ENCODE assay signal across 8 mouse cellular contexts in the genomic region with DNA sequence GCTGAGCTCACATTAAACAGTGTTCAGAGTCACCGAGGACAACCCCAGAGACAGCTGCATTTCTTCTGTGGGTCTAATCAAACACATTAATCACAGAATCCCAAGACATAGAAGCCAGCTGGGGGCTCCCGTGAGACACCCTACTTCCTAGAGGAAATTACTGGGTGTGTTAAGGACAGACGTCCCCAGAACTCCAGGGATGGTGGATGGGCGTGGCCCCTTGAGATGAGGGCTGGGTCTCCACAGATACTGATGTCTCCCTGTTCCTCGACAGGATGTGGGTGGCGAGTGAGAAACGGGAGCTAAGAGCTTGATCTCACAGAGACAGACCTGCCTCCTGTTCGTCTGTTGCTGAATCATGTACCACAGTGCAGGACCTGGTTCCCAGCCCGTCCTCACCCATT. TPM values are rescaled to one million over a fixed set of nuclear protein-coding genes. Genes with fewer than 3 reads are reported as not detected.
A peak's percentile ranks its signal among the peaks of the same experiment; 100 is the strongest.
DNase-seq lines count a peak whose midpoint lies in the region; ATAC-seq and TF ChIP-seq lines count a peak whose summit lies in the region.

No protein-coding gene starts in this region.

- no peak for DNase-seq in CH12.LX (ENCODE audit: extremely low read depth)
- DNase-seq in heart, adult 8-10 months (ENCODE audit: low spot score) = peak; percentile 55
- DNase-seq in liver, embryonic 14.5 days (ENCODE audit: low read depth in 3 of 3, low spot score in 3 of 3) = no peak
- peak; percentile 68 to 73 for DNase-seq in right cerebral cortex, postnatal 10 days (ENCODE audit: low spot score in 2 of 2)
- no peak for DNase-seq in cerebellum, postnatal 4 days (ENCODE audit: low spot score in 2 of 2)
- no peak for DNase-seq in urinary bladder, adult 2 months (ENCODE audit: low spot score)

- peak; percentile 39 for ATAC-seq in common myeloid progenitor, adult 5-6 weeks (replicated peaks; ENCODE audit: low read depth, poor library complexity, severe bottlenecking)
- ATAC-seq in intestine, postnatal 0 days = no peak
- peak; percentile 26 for ATAC-seq in liver, embryonic 14.5 days (ENCODE audit: insufficient read depth)

- H3K27ac ChIP-seq in CH12.LX (ENCODE audit: insufficient read depth, low read depth) = no peak overlapping the region
- no peak overlapping the region for H3K27ac ChIP-seq in intestine, postnatal 0 days (ENCODE audit: low read depth, low read length)
- no peak overlapping the region for H3K27ac ChIP-seq in liver, embryonic 14.5 days

- WGBS in intestine, postnatal 0 days = 2% methylated on average over 9 of the region's 9 CpGs
- under 1% methylated on average over 9 of the region's 9 CpGs for WGBS in liver, embryonic 14.5 days (ENCODE audit: insufficient replicate concordance)

- no peak for TF ChIP-seq CTCF in CH12.LX (conservative IDR thresholded peaks at IDR 0.05 in 1 of 2, IDR thresholded peaks at IDR 0.05 in 1 of 2; ENCODE audit: low read depth in 2 of 2, low read length in 2 of 2)
- TF ChIP-seq CTCF in intestine, postnatal 0 days (IDR thresholded peaks at IDR 0.05; ENCODE audit: low read depth) = peak; percentile 19; the same call in 1 of the 2 replicates
- no peak for TF ChIP-seq CTCF in liver, embryonic 14.5 days (IDR thresholded peaks at IDR 0.05; ENCODE audit: low read depth)

- dilution Hi-C loops in CH12.LX (cut with MboI; ENCODE audit: extremely low pct_ligation_motif_present, extremely low pct_unique_long_range_greater_than_20kb, low sequenced_read_pairs) = no loop called here

- H3K79me2 ChIP-seq in CH12.LX (replicated peaks; ENCODE audit: control insufficient read depth, extremely low read depth, insufficient read depth, poor library complexity, severe bottlenecking) = no peaks in the 10 kb centered on the region

- peaks cover 7 to 19% of the 10 kb centered on the region in 2 experiments for H3K36me3 ChIP-seq in CH12.LX (replicated peaks in 1 of 2; ENCODE audit: control insufficient read depth in 1 of 2, insufficient read depth in 1 of 2, low read length in 1 of 2)
- peaks cover 11% of the 10 kb centered on the region; the same call in 1 of the 2 replicates for H3K36me3 ChIP-seq in intestine, postnatal 0 days (ENCODE audit: control insufficient read depth, insufficient read depth)
- peaks cover 12% of the 10 kb centered on the region for H3K36me3 ChIP-seq in liver, embryonic 14.5 days (replicated peaks; ENCODE audit: control insufficient read depth, insufficient read depth, low read depth)

- in situ Hi-C loops in CH12.LX (cut with MboI; ENCODE audit: low pct_ligation_motif_present, low pct_unique_long_range_greater_than_20kb, low sequenced_read_pairs) = no loop called here

- peaks cover 8 to 29% of the 10 kb centered on the region in 2 experiments for H3K4me1 ChIP-seq in CH12.LX (ENCODE audit: control insufficient read depth in 1 of 2, insufficient read depth in 2 of 2)
- peaks cover 4% of the 10 kb centered on the region; the same call in 1 of the 2 replicates for H3K4me1 ChIP-seq in intestine, postnatal 0 days (replicated peaks; ENCODE audit: control insufficient read depth, insufficient read depth, low read length)
- peaks cover 36 to 50% of the 10 kb centered on the region in 2 experiments for H3K4me1 ChIP-seq in liver, embryonic 14.5 days (replicated peaks; ENCODE audit: control insufficient read depth in 2 of 2, insufficient read depth in 2 of 2, low read length in 1 of 2)

- H3K4me2 ChIP-seq in CH12.LX (ENCODE audit: insufficient read depth, low read depth, poor library complexity, severe bottlenecking) = no peak overlapping the region
- H3K4me2 ChIP-seq in intestine, postnatal 0 days (replicated peaks; ENCODE audit: low read depth) = peak overlapping the region; percentile 52
- peak overlapping the region; percentile 73 for H3K4me2 ChIP-seq in liver, embryonic 14.5 days (ENCODE audit: low read depth)

- no peak for TF ChIP-seq POLR2A in CH12.LX (IDR thresholded peaks at IDR 0.05; ENCODE audit: low read depth, low read length)

- no peak overlapping the region for H3K4me3 ChIP-seq in CH12.LX (replicated peaks in 1 of 3; ENCODE audit: low read depth in 2 of 3, low read length in 2 of 3, poor library complexity in 1 of 3)
- no peak overlapping the region for H3K4me3 ChIP-seq in intestine, postnatal 0 days (ENCODE audit: low read depth, low read length)
- H3K4me3 ChIP-seq in liver, embryonic 14.5 days (ENCODE audit: insufficient read depth in 1 of 2, low read depth in 2 of 2, low read length in 2 of 2) = no peak overlapping the region; a peak in 1 of 4 replicates

- peaks cover 2% of the 10 kb centered on the region for H3K9me3 ChIP-seq in CH12.LX (replicated peaks; ENCODE audit: low read length)
- H3K9me3 ChIP-seq in intestine, postnatal 0 days (ENCODE audit: control insufficient read depth) = no peaks in the 10 kb centered on the region
- H3K9me3 ChIP-seq in liver, embryonic 14.5 days (ENCODE audit: control insufficient read depth, low read length) = no peaks in the 10 kb centered on the region

- peaks cover 2% of the 10 kb centered on the region for H3K27me3 ChIP-seq in CH12.LX (replicated peaks)
- H3K27me3 ChIP-seq in intestine, postnatal 0 days (replicated peaks; ENCODE audit: control insufficient read depth, insufficient read depth, low read length) = no peaks in the 10 kb centered on the region
- H3K27me3 ChIP-seq in liver, embryonic 14.5 days (ENCODE audit: control insufficient read depth, insufficient read depth, low read length) = no peaks in the 10 kb centered on the region

- TF ChIP-seq EP300 in CH12.LX (IDR thresholded peaks at IDR 0.05; ENCODE audit: low read length) = no peak
- TF ChIP-seq EP300 in liver, embryonic 14.5 days (IDR thresholded peaks at IDR 0.05; ENCODE audit: low read depth) = no peak

- no peak for TF ChIP-seq RAD21 in CH12.LX (IDR thresholded peaks at IDR 0.05; ENCODE audit: low read depth, low read length)

- H3K9ac ChIP-seq in CH12.LX (ENCODE audit: insufficient read depth, low read depth) = no peak overlapping the region
- H3K9ac ChIP-seq in intestine, postnatal 0 days (ENCODE audit: low read depth, low read length) = no peak overlapping the region
- peak overlapping the region; percentile 17; the same call in 1 of the 2 replicates for H3K9ac ChIP-seq in liver, embryonic 14.5 days (replicated peaks)

TF ChIP-seq in CH12.LX, 34 proteins besides CTCF, POLR2A, EP300 and RAD21:
- 0 out of 2 replicates have a peak, but pooled peaks have one; percentile 14 for TF ChIP-seq SIN3A (IDR thresholded peaks at IDR 0.05; ENCODE audit: low read length)
- no peak for TF ChIP-seq GABPA (IDR thresholded peaks at IDR 0.05; ENCODE audit: insufficient replicate concordance, low read depth, low read length)

RNA-seq across cellular contexts. Expression of gene Trhr2, which starts 17.7 kb away (rescaled TPM):
- 0.25 and 0.46 TPM in 2 replicates for total RNA-seq in CH12.LX (2012; rRNA removed)
- not detected in 2 replicates for total RNA-seq in CH12.LX (2014; rRNA removed)
- polyA plus RNA-seq in CH12.LX (2012; ENCODE audit: insufficient read length, low read depth) = 0.42 and 0.51 TPM in 2 replicates
- total RNA-seq in common myeloid progenitor, adult 5-6 weeks (2017) = not detected in 2 replicates
- total RNA-seq in heart, adult 8-10 months (2022) = not detected
- polyA plus RNA-seq in intestine, postnatal 0 days (2015; fragmentation: Nextera tagmentation; extraction: Ambion mirVana) = not detected in 2 replicates
- not detected in 2 replicates for polyA plus RNA-seq in liver, embryonic 14.5 days (2012; rRNA removed)
- polyA plus RNA-seq in liver, embryonic 14.5 days (2014; fragmentation: Nextera tagmentation; extraction: Ambion mirVana) = not detected in 2 replicates
- polyA plus RNA-seq in urinary bladder, adult 2 months (2012; rRNA removed) = 0.19 and 0.23 TPM in 2 replicates

RNA-seq across cellular contexts. Expression of gene Zc3h18, which starts 33.6 kb away (rescaled TPM):
- 58.5 and 66.0 TPM in 2 replicates for total RNA-seq in CH12.LX (2012; rRNA removed)
- total RNA-seq in CH12.LX (2014; rRNA removed) = 34.6 and 36.3 TPM in 2 replicates
- polyA plus RNA-seq in CH12.LX (2012; ENCODE audit: insufficient read length, low read depth) = 81.6 and 83.0 TPM in 2 replicates
- total RNA-seq in common myeloid progenitor, adult 5-6 weeks (2017) = 68.9 and 81.0 TPM in 2 replicates
- 10 to 100 TPM; 21.2 to 24.0 (median 22.4) TPM for total RNA-seq in heart, adult 8-10 months (2022)
- polyA plus RNA-seq in intestine, postnatal 0 days (2015; fragmentation: Nextera tagmentation; extraction: Ambion mirVana) = 24.0 and 26.1 TPM in 2 replicates
- polyA plus RNA-seq in liver, embryonic 14.5 days (2012; rRNA removed) = 15.2 and 20.4 TPM in 2 replicates
- 12.8 and 16.7 TPM in 2 replicates for polyA plus RNA-seq in liver, embryonic 14.5 days (2014; fragmentation: Nextera tagmentation; extraction: Ambion mirVana)
- 26.4 and 29.9 TPM in 2 replicates for polyA plus RNA-seq in urinary bladder, adult 2 months (2012; rRNA removed)

Comparison
In these comparisons a context has a peak if more than half of its experiments do, and no peak if none do; other contexts are left out.
1. DNase-seq: peak in heart, adult 8-10 months (single experiment) and right cerebral cortex, postnatal 10 days (2 of 2); none in CH12.LX (single experiment), liver, embryonic 14.5 days (0 of 3), cerebellum, postnatal 4 days (0 of 2) and urinary bladder, adult 2 months (single experiment).